Mouse (Mus musculus) MEL (cell line): ENCODE data around the gene Scyl2. TPM values are rescaled to one million over a fixed set of nuclear protein-coding genes. Genes with fewer than 3 reads are reported as not detected.

ENCODE experiments used
- DNase-seq: peaks from one replicate; pipeline ENCODE4 v3.0.0; 2011; ENCODE audit warnings: low read depth, low spot score
- H3K27ac ChIP-seq: 2 replicates; pipeline ENCODE4 v1.5.1; 2012; ENCODE audit warnings: low read depth, mild to moderate bottlenecking, control low read depth, low read length, moderate library complexity; ENCODE audit not compliant: control insufficient read depth
- H3K27me3 ChIP-seq, 2 experiments: fragments of 150-350 bp in 1 of 2; sonication (generic) in 1 of 2; 2 replicates each; pipeline ENCODE4 v1.6.1; 2012; ENCODE audit warnings: low read length in 2 of 2, mild to moderate bottlenecking in 2 of 2, improper control_type of control experiment in 1 of 2, moderate library complexity in 1 of 2; ENCODE audit not compliant: insufficient read depth in 2 of 2, control insufficient read depth in 1 of 2
- H3K36me3 ChIP-seq, 2 experiments: 2 replicates each; pipeline ENCODE4 v1.6.1; 2012 to 2014; ENCODE audit warnings: low read length in 2 of 2, improper control_type of control experiment in 1 of 2, inconsistent platforms in 1 of 2, mild to moderate bottlenecking in 1 of 2; ENCODE audit not compliant: insufficient read depth in 2 of 2, control insufficient read depth in 1 of 2
- H3K4me1 ChIP-seq, 2 experiments: fragments of 150-350 bp in 1 of 2; sonication (generic) in 1 of 2; 2 replicates each; pipeline ENCODE4 v1.6.1; 2012; ENCODE audit warnings: low read length in 2 of 2, improper control_type of control experiment in 1 of 2, mild to moderate bottlenecking in 1 of 2; ENCODE audit not compliant: insufficient read depth in 2 of 2, control insufficient read depth in 1 of 2
- H3K4me3 ChIP-seq, 2 experiments: fragments of 150-350 bp in 1 of 2; sonication (generic) in 1 of 2; 2 replicates each; pipeline ENCODE4 v1.5.1; 2012; ENCODE audit warnings: low read depth in 2 of 2, low read length in 2 of 2, mild to moderate bottlenecking in 2 of 2, moderate library complexity in 2 of 2, control low read depth in 1 of 2, improper control_type of control experiment in 1 of 2; ENCODE audit not compliant: control insufficient read depth in 1 of 2, insufficient read depth in 1 of 2
- H3K79me2 ChIP-seq: 2 replicates; pipeline ENCODE4 v1.6.1; 2012; ENCODE audit warnings: mild to moderate bottlenecking, low read length, moderate library complexity; ENCODE audit not compliant: control insufficient read depth, poor library complexity, insufficient read depth
- H3K9ac ChIP-seq: 2 replicates; pipeline ENCODE4 v1.6.1; 2012; ENCODE audit warnings: low read depth, mild to moderate bottlenecking, control low read depth, low read length, moderate library complexity; ENCODE audit not compliant: control insufficient read depth, poor library complexity, severe bottlenecking
- H3K9me3 ChIP-seq: fragments of 150-350 bp; sonication (generic); replicated peaks from 2 replicates; pipeline ENCODE4 v1.6.1; 2012; ENCODE audit warnings: mild to moderate bottlenecking, low read length, improper control_type of control experiment, moderate library complexity; ENCODE audit not compliant: insufficient read depth
- BHLHE40 ChIP-seq: IDR thresholded peaks from 2 replicates; pipeline ENCODE4 v1.6.1; 2012; ENCODE audit warnings: low read depth, mild to moderate bottlenecking, inconsistent platforms, low read length, improper control_type of control experiment, borderline replicate concordance
- CTCF ChIP-seq, 3 experiments: IDR thresholded peaks in 2 of 3; conservative IDR thresholded peaks in 1 of 3; 2 replicates each; pipeline ENCODE4 v1.5.1; 2011 to 2012; ENCODE audit warnings: low read length in 3 of 3, low read depth in 2 of 3, mild to moderate bottlenecking in 2 of 3, improper control_type of control experiment in 1 of 3, inconsistent platforms in 1 of 3, mixed read lengths in 1 of 3, moderate library complexity in 1 of 3; ENCODE audit not compliant: control insufficient read depth in 1 of 3, insufficient read depth in 1 of 3, poor library complexity in 1 of 3, severe bottlenecking in 1 of 3
- E2F4 ChIP-seq: IDR thresholded peaks from 2 replicates; pipeline ENCODE4 v1.6.1; 2011; ENCODE audit warnings: low read depth, low read length, improper control_type of control experiment, borderline replicate concordance
- ELF1 ChIP-seq: IDR thresholded peaks from 2 replicates; pipeline ENCODE4 v1.6.1; 2014; ENCODE audit warnings: low read depth, mild to moderate bottlenecking, inconsistent platforms, low read length, improper control_type of control experiment, moderate library complexity
- ETS1 ChIP-seq: IDR thresholded peaks from 2 replicates; pipeline ENCODE4 v1.6.1; 2012; ENCODE audit warnings: low read depth, mild to moderate bottlenecking, inconsistent platforms, low read length, improper control_type of control experiment, moderate library complexity
- KAT2A ChIP-seq: conservative IDR thresholded peaks from 2 replicates; pipeline ENCODE4 v1.6.1; 2012; ENCODE audit warnings: low read depth, low read length, improper control_type of control experiment, inconsistent platforms
- MAZ ChIP-seq: IDR thresholded peaks from 2 replicates; pipeline ENCODE4 v1.6.1; 2012; ENCODE audit warnings: low read depth, mild to moderate bottlenecking, inconsistent platforms, low read length, improper control_type of control experiment
- MEF2A ChIP-seq: IDR thresholded peaks from 2 replicates; pipeline ENCODE4 v1.6.1; 2014; ENCODE audit warnings: low read depth, mild to moderate bottlenecking, inconsistent platforms, low read length, improper control_type of control experiment; ENCODE audit not compliant: poor library complexity, insufficient replicate concordance, severe bottlenecking; ENCODE audit errors: extremely low read depth
- NELFE ChIP-seq: IDR thresholded peaks from 2 replicates; pipeline ENCODE4 v1.6.1; 2011; ENCODE audit warnings: low read depth, low read length, improper control_type of control experiment
- NRF1 ChIP-seq: IDR thresholded peaks from 2 replicates; pipeline ENCODE4 v1.6.1; 2014; ENCODE audit warnings: low read depth, mild to moderate bottlenecking, inconsistent platforms, low read length, improper control_type of control experiment, moderate library complexity; ENCODE audit not compliant: poor library complexity, insufficient read depth, severe bottlenecking
- POLR2A ChIP-seq, 2 experiments: IDR thresholded peaks; 2 replicates each; pipeline ENCODE4 v1.6.1; 2011 to 2012; ENCODE audit warnings: low read length in 2 of 2, mild to moderate bottlenecking in 2 of 2, control low read depth in 1 of 2, improper control_type of control experiment in 1 of 2, low read depth in 1 of 2, moderate library complexity in 1 of 2; ENCODE audit not compliant: control insufficient read depth in 1 of 2, insufficient read depth in 1 of 2, poor library complexity in 1 of 2
- POLR2AphosphoS2 ChIP-seq: IDR thresholded peaks from 2 replicates; pipeline ENCODE4 v1.6.1; 2011; ENCODE audit warnings: low read length, improper control_type of control experiment
- RAD21 ChIP-seq: IDR thresholded peaks from 2 replicates; pipeline ENCODE4 v1.6.1; 2011; ENCODE audit warnings: mild to moderate bottlenecking, low read depth, low read length, improper control_type of control experiment
- RCOR1 ChIP-seq: IDR thresholded peaks from 2 replicates; pipeline ENCODE4 v1.6.1; 2012; ENCODE audit warnings: low read depth, mild to moderate bottlenecking, inconsistent platforms, low read length, improper control_type of control experiment
- SIN3A ChIP-seq: IDR thresholded peaks from 2 replicates; pipeline ENCODE4 v1.6.1; 2012; ENCODE audit warnings: low read length, improper control_type of control experiment, inconsistent platforms
- SMC3 ChIP-seq: IDR thresholded peaks from 2 replicates; pipeline ENCODE4 v1.6.1; 2011; ENCODE audit warnings: low read depth, low read length, improper control_type of control experiment
- TCF12 ChIP-seq: IDR thresholded peaks from 2 replicates; pipeline ENCODE4 v1.6.1; 2014; ENCODE audit warnings: low read depth, mild to moderate bottlenecking, inconsistent platforms, low read length, improper control_type of control experiment, moderate library complexity
- UBTF ChIP-seq: IDR thresholded peaks from 2 replicates; pipeline ENCODE4 v1.6.1; 2012; ENCODE audit warnings: low read depth, mild to moderate bottlenecking, inconsistent platforms, low read length, improper control_type of control experiment, moderate library complexity, borderline replicate concordance; ENCODE audit not compliant: insufficient read depth
- ZC3H11A ChIP-seq: IDR thresholded peaks from 2 replicates; pipeline ENCODE4 v1.6.1; 2012; ENCODE audit warnings: low read depth, mild to moderate bottlenecking, inconsistent platforms, low read length, improper control_type of control experiment
- polyA plus RNA-seq, 2 experiments: library from polyadenylated mRNA; stranded (reverse) in 1 of 2; unstranded in 1 of 2; fragments of >175 nt in 1 of 2; fragments of >200 nt in 1 of 2; gene quantifications; 2 replicates each; pipeline versions ENCODE4 v1.2.1 to v1.2.4; 2012; ENCODE audit warnings: low replicate concordance in 2 of 2, low read depth in 1 of 2; ENCODE audit not compliant: insufficient read length in 2 of 2, insufficient read depth in 1 of 2, missing spikeins in 1 of 2
- total RNA-seq: library from RNA; depleted of rRNA; stranded (reverse); fragments of 300-350 nt; gene quantifications from 2 replicates; pipeline ENCODE4 v1.2.3, GENCODE M21; 2012

The Scyl2 gene
- total and polyA plus RNA-seq, 3 experiments = 19.8 to 27.9 TPM; not detected in 1

- Histone ChIP-seq H3K36me3 (peaks cover 0 to 11% of the 10 kb centered on the region in 2 experiments; a peak in 2 of 4 replicates), H3K27ac (no peak overlapping the region), H3K4me1 (peaks cover 6 to 13% of the 10 kb centered on the region in 2 experiments), H3K79me2 (no peaks in the 10 kb centered on the region), H3K4me3 (no peak overlapping the region), H3K27me3 (no peaks in the 10 kb centered on the region), H3K9ac (no peak overlapping the region), H3K9me3 (no peaks in the 10 kb centered on the region)
- peak; percentile 87 for DNase-seq
- TF ChIP-seq ZC3H11A (peak; percentile 100), RCOR1 (no peak), UBTF (no peak), SIN3A (peak; percentile 45; the same call in 1 of the 2 replicates), NELFE (no peak), RAD21 (peak; percentile 100), CTCF (IDR thresholded peaks at IDR 0.05 in 2 of 3, conservative IDR thresholded peaks at IDR 0.05 in 1 of 3; ENCODE audit: control insufficient read depth in 1 of 3, insufficient read depth in 1 of 3, low read depth in 2 of 3, low read length in 3 of 3, poor library complexity in 1 of 3, severe bottlenecking in 1 of 3) (peak; percentile 44 to 99 (median 60)), SMC3 (peak; percentile 99)
Measured at GRCm38 (mm10) chr10:89630052-89630451, 56.0 kb downstream of the Scyl2 start.

DNA sequence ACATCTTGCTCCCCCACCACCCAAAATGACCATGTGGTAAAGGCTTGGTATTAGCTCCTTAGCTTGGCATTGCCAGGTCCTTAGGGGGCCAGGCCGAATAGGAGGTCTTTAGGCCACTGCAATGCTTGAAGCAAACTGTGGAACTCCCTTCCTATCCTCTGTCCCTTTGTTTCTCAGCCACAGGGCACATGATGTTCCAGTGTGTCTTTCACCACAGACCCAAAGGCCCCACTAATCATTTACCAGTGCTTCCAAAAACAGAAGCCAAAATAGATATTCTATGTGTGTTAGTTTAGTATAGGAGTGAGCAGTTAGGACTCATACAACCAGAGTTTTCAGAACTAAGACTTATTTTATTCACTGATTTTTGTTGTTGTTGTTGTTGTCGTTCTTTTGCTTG, 59.4 kb downstream of the Scyl2 start:
- H3K79me2 ChIP-seq = no peaks in the 10 kb centered on the region
- no peaks in the 10 kb centered on the region for H3K9me3 ChIP-seq
- no peak for DNase-seq
- no peak overlapping the region for H3K4me3 ChIP-seq
- no peak overlapping the region for H3K27ac ChIP-seq
- no peak for TF ChIP-seq MEF2A
- no peak for TF ChIP-seq ELF1
- no peak for TF ChIP-seq POLR2AphosphoS2
- no peak for TF ChIP-seq TCF12
- no peak for TF ChIP-seq ZC3H11A
- no peak for TF ChIP-seq POLR2A (IDR thresholded peaks at IDR 0.05; ENCODE audit: control insufficient read depth in 1 of 2, insufficient read depth in 1 of 2, low read depth in 1 of 2, low read length in 2 of 2, poor library complexity in 1 of 2)
- no peak for TF ChIP-seq BHLHE40
- no peak for TF ChIP-seq MAZ
- TF ChIP-seq ETS1 = no peak
- TF ChIP-seq KAT2A = no peak
- TF ChIP-seq E2F4 = no peak
- no peak for TF ChIP-seq SMC3
- no peak for TF ChIP-seq NRF1
- TF ChIP-seq UBTF = no peak
- no peaks in the 10 kb centered on the region for H3K4me1 ChIP-seq
- no peaks in the 10 kb centered on the region for H3K27me3 ChIP-seq
- no peak overlapping the region for H3K9ac ChIP-seq
- no peaks in the 10 kb centered on the region for H3K36me3 ChIP-seq
